Mouse (Mus musculus): Measurements from ENCODE around the gene Hes2. TPM values are rescaled to one million over a fixed set of nuclear protein-coding genes. Genes with fewer than 3 reads are reported as not detected.

The Hes2 gene
- polyA plus RNA-seq, 1 experiment = not detected

DNA sequence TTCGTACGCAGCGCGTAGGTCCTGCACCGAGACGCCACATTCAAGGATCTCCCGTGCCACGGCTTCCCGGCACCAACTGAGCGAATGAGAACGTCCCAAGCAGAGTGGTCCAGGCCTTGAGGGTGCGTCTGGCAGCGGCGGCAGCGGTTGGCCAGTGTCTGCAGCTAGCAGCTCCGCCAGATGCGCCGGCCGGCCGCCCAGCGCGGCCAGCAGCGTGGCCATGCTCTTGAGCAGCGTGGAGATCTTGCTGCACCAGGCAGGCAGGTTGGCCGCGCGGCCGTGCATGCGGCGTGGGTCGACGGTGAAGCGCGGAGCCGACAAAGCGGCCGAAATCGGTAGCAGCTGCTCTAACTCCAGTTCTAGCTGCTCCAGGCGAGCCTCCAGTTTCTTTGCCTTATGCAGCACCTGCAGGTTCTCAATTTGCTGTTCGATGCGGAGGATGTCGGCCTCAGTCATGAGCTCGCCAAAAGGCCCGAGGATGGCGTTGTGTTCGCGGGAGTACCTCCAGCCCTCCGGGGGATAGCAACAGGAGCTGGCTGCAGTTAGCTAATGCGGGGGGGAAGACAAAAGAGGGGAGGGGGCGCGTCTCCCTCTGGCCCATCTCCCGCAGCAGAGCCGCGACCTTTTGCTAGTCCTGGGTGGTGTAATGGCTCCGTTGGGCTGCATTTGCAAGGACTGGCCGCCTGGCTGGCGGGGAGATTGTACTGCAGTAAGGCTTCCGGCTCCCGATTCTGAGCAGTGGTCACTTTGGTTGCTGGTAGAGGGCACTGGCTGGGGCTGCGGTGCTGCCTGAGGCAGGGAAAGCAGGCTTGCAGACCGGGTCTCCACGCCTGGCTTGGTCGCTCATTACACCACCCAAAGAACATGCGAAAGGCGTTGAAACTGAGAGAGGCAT, 32.4 kb upstream of the Hes2 start:
- peak overlapping the region; percentile 46 for H3K4me3 ChIP-seq (ENCODE audit: insufficient read depth, low read depth, low read length)
- H3K4me1 ChIP-seq (ENCODE audit: control insufficient read depth, insufficient read depth, insufficient read length, low read length) = peaks cover 2% of the 10 kb centered on the region; the same call in 1 of the 2 replicates
- no peak overlapping the region for H3K27ac ChIP-seq (replicated peaks; ENCODE audit: low read depth, low read length)

DNA sequence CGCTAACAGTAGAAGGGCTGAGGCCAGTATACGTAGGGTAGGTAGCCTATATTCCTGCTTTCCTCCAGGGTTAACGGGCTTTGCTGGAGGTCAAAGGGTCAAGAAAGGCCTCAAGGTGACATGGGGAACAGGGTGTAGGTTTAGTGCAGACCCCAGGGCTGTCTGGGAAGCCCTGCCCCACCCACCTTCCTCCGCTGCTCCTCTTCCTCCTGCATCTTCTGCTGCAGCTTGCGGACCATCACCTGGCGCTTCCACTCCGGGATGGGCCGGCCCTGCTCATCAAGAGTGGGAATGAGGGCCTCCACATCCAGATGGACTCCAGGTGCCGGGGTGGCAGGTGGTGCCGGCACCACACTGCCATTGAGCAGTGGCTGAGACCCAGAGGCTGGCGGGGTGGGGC, 30.8 kb upstream of the Hes2 start:
- Histone ChIP-seq H3K4me1 (ENCODE audit: control insufficient read depth, insufficient read depth, insufficient read length, low read length) (peaks cover 5% of the 10 kb centered on the region; the same call in 1 of the 2 replicates), H3K27ac (replicated peaks; ENCODE audit: low read depth, low read length) (no peak overlapping the region), H3K4me3 (ENCODE audit: insufficient read depth, low read depth, low read length) (no peak overlapping the region)

DNA sequence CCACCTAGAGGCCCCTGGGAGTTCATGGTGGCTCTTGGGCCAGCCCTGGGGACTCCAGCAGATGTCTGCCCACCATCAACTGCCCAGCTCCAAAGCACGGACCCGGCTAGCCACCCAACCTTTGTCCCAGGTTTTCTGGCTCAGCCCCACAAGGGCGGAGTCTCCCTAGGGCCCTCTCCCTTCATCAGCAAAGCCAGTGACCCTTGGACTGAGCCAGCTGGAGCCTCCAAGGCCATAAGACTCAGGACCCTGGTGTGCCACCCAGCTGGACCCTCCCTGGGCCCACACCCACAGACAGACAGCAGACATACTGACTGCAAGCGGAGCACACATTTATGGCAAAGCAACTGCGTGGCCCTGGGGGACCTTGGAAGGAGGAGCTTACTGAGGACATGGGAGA, 29.9 kb upstream of the Hes2 start:
- H3K4me1 ChIP-seq (ENCODE audit: control insufficient read depth, insufficient read depth, insufficient read length, low read length) = peaks cover 5% of the 10 kb centered on the region; the same call in 1 of the 2 replicates
- no peak overlapping the region for H3K27ac ChIP-seq (replicated peaks; ENCODE audit: low read depth, low read length)
- H3K4me3 ChIP-seq (ENCODE audit: insufficient read depth, low read depth, low read length) = no peak overlapping the region

DNA sequence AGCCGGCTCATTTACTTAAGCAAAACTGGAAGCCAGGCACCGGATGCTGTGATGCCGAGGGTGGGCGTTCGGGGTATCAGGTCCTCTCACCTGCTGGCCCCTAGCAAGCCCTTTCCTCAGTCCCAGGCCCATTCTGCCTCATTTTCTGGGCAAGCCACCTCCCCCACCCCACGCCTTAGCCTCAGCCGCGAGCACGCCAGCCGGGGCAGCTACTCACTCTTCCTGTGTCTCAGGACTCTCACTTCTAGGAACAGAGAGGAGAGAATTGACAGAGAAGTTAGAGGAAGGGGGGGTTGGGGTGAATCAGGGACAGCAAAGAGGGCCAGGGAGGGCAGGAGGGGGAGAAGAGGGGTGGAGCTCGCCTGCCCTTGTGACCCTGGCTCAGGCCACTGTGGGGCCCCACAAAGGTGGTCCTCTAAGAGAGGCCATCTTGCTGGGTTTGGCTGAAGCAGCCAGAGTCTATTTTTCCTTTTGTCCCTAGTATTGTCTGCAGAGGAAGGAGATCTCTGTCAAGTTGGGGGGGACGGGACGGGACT, 29.2 kb upstream of the Hes2 start:
- no peak overlapping the region for H3K4me3 ChIP-seq (ENCODE audit: insufficient read depth, low read depth, low read length)
- no peak overlapping the region for H3K27ac ChIP-seq (replicated peaks; ENCODE audit: low read depth, low read length)
- H3K4me1 ChIP-seq (ENCODE audit: control insufficient read depth, insufficient read depth, insufficient read length, low read length) = peaks cover 4% of the 10 kb centered on the region; the same call in 1 of the 2 replicates

DNA sequence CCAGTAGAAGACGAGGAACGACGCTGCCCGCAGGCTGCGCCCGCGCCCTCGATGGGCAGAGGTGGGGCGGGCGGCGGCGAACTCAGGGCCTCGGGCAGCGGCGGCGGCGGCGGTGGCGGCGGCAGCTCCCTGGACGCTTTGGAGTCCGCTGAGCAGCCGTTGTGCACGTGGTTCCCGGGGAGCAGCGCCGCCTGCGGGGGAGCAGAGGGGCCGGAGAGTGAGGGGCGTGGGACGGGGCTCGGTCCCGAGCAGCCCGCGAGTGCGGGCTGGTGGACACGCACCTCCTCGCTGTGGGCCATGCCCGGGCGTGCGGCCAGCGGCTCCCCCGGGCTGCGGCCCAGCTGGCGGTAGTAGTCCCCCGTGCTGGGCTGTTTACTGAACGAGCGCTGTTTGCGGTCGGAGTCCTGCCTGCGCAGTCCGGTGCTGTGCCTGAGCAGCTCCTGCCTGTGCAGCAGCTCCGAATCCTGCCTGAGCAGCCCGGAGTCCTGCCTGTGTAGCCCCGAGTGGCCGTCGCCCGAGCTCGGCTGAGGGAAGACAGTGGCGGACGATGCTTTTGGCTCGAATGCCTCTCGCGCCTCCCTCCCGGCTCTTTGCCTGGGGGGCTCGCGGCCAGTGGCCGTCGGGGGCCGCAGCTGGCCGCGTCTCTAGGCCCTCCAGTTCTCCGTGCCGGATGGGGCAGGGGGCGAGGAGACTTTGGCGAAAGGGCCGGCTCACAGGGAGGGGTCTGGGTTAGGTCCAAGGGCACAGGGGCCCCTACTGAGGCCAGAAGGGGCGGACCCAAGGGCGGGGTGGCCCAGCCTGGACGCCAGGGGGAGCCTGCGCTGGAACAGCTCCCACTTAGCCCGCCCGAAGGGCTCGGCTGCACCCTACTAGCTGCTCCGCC, 27.7 kb upstream of the Hes2 start:
- peak overlapping the region; percentile 40 for H3K4me3 ChIP-seq (ENCODE audit: insufficient read depth, low read depth, low read length)
- H3K4me1 ChIP-seq (ENCODE audit: control insufficient read depth, insufficient read depth, insufficient read length, low read length) = peaks cover 3% of the 10 kb centered on the region; the same call in 1 of the 2 replicates
- H3K27ac ChIP-seq (replicated peaks; ENCODE audit: low read depth, low read length) = no peak overlapping the region

DNA sequence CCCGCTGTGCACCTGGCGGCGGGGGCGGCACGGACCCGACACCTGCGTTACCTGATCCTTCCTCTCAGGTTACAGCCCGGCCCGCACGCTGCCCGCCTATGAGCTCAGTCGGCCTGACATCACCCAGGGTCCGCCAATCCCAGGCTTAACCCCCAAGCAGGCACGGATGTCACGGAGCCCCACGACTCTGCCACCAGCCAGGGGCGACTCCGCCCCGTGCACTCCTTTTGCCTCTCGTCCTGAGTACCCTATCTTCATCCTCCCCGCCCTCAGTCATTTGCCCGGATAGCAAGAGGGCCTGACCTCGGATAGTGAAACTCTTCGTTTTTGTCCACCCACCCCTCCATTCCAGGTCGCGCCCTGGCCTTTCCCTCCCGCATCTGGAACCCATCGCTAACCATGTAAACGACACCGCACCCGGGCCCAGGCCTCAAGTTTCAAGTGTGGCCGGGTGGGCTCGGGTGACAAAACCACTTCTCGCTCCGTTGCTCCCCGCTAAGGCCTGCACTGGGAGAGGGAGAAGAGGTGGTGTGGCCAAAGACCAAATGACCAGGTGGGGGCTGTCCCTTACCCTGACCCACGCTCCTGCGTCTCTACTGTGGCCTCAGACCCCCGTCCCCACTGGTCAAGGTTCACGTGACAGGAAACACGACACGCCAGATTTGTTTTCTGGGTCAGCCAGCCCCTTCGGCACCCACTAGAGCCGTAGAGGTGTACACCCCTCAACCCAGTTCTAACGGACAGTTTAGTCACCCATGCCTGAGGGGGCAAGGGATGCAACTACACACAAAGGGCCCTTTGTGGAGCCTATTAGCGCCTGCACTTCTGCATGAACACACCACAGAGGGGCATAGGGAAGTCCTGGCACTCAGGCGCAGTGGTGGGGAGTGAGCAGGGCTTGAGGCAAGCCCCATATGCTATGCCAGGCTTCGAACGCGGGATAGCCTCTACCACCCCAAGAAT, 26.6 kb upstream of the Hes2 start:
- peak overlapping the region; percentile 40; the same call in 1 of the 2 replicates for H3K4me3 ChIP-seq (ENCODE audit: insufficient read depth, low read depth, low read length)
- no peak overlapping the region for H3K27ac ChIP-seq (replicated peaks; ENCODE audit: low read depth, low read length)
- peaks cover 3% of the 10 kb centered on the region; the same call in 1 of the 2 replicates for H3K4me1 ChIP-seq (ENCODE audit: control insufficient read depth, insufficient read depth, insufficient read length, low read length)

DNA sequence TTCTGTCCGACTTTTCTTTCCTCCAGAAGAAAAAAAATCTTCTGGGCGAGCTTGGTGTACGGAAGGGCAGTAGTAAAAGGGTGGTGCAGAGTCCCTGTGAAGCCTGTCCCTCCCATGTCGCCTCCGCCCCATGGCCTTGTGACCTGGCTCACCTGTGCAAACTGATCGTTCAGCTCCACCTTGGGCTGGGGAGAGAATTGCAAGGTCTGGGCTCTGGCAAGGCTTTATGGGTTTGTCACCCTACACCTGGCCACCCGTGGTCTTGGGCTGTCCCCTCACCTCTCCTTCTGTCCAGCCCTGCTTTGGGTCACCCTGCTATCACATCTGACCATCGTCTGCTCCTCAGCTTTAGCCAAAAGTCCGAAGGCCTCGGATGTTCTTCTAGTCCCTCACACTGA, 25.9 kb upstream of the Hes2 start:
- no peak overlapping the region for H3K4me3 ChIP-seq (ENCODE audit: insufficient read depth, low read depth, low read length)
- H3K27ac ChIP-seq (replicated peaks; ENCODE audit: low read depth, low read length) = no peak overlapping the region
- H3K4me1 ChIP-seq (ENCODE audit: control insufficient read depth, insufficient read depth, insufficient read length, low read length) = peaks cover 3% of the 10 kb centered on the region; the same call in 1 of the 2 replicates

DNA sequence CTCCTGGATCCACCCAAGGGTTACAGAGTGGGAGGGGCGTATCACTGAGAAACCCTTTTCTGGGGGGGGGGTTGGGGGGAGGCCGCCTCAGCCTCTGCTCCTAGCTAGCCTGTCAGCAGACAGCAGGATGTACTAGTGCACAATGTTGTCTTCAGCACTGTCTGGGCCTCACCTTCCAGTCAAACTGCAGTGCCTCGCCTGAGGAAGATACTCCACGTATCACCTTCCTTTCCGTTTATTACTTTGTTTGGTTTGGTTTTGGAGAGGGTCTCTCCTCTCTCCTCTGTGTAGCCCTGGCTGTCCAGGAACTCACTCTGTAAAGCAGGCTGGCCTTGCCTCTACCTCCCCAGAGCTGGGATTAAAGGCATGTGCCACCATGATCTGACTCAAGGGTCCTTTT, 25.5 kb upstream of the Hes2 start:
- peaks cover 3% of the 10 kb centered on the region for H3K4me1 ChIP-seq (ENCODE audit: control insufficient read depth, insufficient read depth, insufficient read length, low read length)
- H3K4me3 ChIP-seq (ENCODE audit: insufficient read depth, low read depth, low read length) = no peak overlapping the region
- no peak overlapping the region for H3K27ac ChIP-seq (replicated peaks; ENCODE audit: low read depth, low read length)

DNA sequence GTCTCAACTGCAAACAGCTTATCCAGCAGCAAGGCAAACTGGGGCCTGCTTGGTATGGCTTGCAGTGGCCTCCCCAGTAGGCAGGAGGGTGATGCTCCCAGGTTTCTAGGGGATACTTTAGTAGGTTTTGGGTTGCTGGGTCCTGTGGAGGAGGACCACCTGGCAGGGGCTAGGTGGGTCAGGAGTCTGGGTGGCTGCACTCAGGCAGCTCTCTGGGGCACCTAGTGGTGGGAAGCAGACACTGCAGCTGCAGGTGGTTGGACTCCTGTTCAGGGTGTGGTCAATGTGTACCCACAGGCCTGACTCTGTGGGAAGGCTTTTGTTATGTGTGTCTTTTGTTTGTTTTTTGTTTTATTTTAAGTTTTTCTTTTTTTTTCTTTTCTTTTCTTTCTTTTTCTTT, 24.2 kb upstream of the Hes2 start:
- no peak overlapping the region for H3K4me3 ChIP-seq (ENCODE audit: insufficient read depth, low read depth, low read length)

DNA sequence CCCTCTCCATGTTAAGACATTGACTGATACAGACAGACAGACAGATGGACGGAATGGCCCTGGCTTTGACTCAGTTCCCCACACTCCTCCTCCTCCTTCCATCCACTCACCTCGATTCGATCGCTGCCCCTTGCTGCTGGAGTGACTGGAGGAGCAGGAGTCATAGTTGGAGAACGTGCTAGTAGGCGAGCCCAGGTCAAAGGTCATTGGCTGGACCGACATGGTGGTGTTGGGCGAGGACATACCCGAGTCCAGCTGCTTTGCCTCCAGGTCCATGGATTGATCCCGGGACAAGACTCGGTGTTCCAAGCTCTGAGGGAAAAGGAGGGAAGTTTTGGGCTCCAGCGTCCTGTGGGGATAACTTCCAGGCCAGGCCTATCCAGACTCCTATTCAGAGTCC, 23.3 kb upstream of the Hes2 start:
- Histone ChIP-seq H3K4me3 (ENCODE audit: insufficient read depth, low read depth, low read length) (no peak overlapping the region), H3K4me1 (ENCODE audit: control insufficient read depth, insufficient read depth, insufficient read length, low read length) (peaks cover 7% of the 10 kb centered on the region), H3K27ac (replicated peaks; ENCODE audit: low read depth, low read length) (no peak overlapping the region)

More for the DNA sequence above, 24.2 kb upstream of the Hes2 start:
- peaks cover 7% of the 10 kb centered on the region for H3K4me1 ChIP-seq (ENCODE audit: control insufficient read depth, insufficient read depth, insufficient read length, low read length)
- no peak overlapping the region for H3K27ac ChIP-seq (replicated peaks; ENCODE audit: low read depth, low read length)

DNA sequence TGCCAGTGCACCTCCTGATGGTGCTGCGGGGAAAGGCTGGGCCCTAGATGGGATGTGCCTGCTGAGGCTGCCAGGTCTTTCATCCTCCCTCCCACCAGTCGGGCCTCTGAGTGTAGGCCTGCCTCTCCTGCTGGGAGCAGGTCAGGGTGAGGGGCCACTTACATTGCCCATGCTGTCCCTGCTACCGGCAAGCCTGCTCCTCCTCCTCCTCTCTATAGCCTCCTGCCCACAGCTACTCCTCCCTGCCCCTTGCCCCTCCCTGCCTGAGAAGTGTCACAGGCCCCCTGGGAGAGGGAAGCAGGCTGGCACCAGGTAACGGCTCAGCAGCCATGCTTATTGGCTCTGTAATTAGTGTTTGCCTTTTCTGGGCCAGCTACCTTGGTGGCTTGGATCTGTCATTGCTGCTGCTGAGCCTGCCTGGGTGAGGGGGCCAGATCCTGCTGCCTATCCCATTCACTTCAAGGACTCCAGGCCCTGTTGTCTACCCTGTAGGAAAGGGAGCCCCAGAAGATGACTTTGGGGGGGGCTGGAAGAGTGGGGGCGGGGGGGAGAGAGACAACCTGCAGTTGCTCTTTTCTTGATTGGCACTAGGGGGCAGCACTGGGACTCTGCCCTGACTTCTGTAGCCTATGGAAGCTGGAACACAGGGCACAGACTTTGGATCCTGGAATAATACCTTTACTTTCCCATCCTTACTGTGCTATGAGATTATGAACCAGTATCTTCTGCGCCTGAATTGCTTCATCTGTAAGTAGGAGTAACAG, 22.4 kb upstream of the Hes2 start:
- Histone ChIP-seq H3K4me3 (ENCODE audit: insufficient read depth, low read depth, low read length) (no peak overlapping the region), H3K27ac (replicated peaks; ENCODE audit: low read depth, low read length) (no peak overlapping the region), H3K4me1 (ENCODE audit: control insufficient read depth, insufficient read depth, insufficient read length, low read length) (peaks cover 7% of the 10 kb centered on the region)

DNA sequence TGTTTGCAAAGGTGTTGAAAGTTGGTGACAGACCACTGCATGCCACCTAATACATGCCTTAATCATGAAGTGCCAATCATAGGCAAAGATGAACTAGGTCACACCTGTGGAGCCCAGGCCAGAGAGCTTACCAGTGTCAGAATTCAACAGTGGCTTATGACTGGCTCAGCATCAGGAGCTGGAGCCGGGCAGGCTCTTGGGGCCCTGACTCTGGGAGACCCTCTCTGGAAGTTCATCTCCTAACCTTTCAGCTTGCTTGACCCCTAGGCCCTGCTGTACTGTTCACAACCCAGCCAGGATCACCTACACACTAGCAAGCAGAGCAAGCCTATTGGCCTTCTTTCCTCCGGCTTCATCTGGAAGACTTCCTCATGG, 21.8 kb upstream of the Hes2 start:
- Histone ChIP-seq H3K4me3 (ENCODE audit: insufficient read depth, low read depth, low read length) (no peak overlapping the region), H3K27ac (replicated peaks; ENCODE audit: low read depth, low read length) (no peak overlapping the region), H3K4me1 (ENCODE audit: control insufficient read depth, insufficient read depth, insufficient read length, low read length) (peaks cover 4% of the 10 kb centered on the region)

DNA sequence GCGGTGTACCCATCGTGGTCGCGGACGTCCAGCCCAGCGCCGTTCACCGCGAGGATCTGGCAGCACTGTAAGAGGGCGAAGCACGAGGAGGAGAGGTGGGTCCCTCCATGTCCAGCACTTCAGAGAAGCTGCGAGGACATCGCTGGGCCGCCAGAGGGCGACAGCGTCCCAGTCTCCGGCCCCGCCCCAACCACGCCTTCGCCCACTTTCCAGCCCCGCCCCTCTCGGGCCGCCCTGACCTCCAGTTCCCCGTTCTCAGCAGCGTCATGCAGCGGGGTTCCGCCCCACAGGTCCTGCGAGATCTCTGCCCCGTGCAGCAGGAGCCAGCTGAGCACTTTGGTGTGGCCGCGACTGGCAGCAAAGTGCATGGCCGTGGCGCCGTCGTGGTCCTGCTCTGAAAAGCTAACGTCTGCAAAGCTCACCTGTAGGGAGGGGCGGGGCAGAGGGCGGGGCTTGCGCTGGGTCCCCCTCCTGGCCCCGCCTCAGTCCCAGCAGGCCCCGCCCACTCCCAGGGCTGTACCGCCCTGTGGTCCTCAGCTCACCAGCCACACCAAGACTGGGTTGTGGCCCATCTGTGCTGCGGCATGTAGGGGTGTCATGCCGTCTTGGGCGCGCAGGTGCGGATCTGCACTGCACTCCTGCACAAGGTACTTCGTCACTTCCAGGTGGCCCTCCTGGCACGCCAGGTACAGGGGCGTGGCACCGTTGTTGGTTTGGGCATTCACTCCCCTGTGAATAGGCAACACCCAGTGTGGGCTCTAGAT, 20.0 kb upstream of the Hes2 start:
- no peak overlapping the region for H3K27ac ChIP-seq (replicated peaks; ENCODE audit: low read depth, low read length)
- H3K4me1 ChIP-seq (ENCODE audit: control insufficient read depth, insufficient read depth, insufficient read length, low read length) = peaks cover 4% of the 10 kb centered on the region
- H3K4me3 ChIP-seq (ENCODE audit: insufficient read depth, low read depth, low read length) = peak overlapping the region; percentile 50
